29 mouse cellular contexts compared by ENCODE assay signal in genomic region chr11:100376005-100376404, GRCm38 (mm10). TPM values are rescaled to one million over a fixed set of nuclear protein-coding genes. Genes with fewer than 3 reads are reported as not detected.
A peak's percentile ranks its signal among the peaks of the same experiment; 100 is the strongest.
DNase-seq lines count a peak whose midpoint lies in the region; ATAC-seq and TF ChIP-seq lines count a peak whose summit lies in the region.
"Had no signal": no experiment of that assay in that cellular context is flagged by ENCODE, and none has a peak within 500 bp of the region (broad histone marks: within the 10 kb centered on the region; RNA-seq: fewer than 3 reads in every experiment).

No protein-coding gene starts in this region.

- peaks cover 96% of the 10 kb centered on the region for H3K36me3 ChIP-seq in heart, postnatal 0 days (replicated peaks; ENCODE audit: control insufficient read depth, insufficient read depth, low read length)
- peaks cover 91% of the 10 kb centered on the region for H3K36me3 ChIP-seq in E14TG2a.4 (ENCODE audit: insufficient read depth, low read length)

- no peak for TF ChIP-seq EP300 in heart, postnatal 0 days (IDR thresholded peaks at IDR 0.05; ENCODE audit: low read depth)

- ATAC-seq in heart, postnatal 0 days (ENCODE audit: insufficient read depth, low read depth) = peak; percentile 38; the same call in 1 of the 2 replicates
- ATAC-seq in granulocyte monocyte progenitor cell, adult 5-6 weeks (replicated peaks; ENCODE audit: poor library complexity, severe bottlenecking) = no peak
- ATAC-seq: activated CD4-positive, CD25-positive, alpha-beta regulatory T cell, adult 4 months; forebrain, postnatal 0 days; hindbrain, embryonic 16.5 days; intestine, embryonic 16.5 days; midbrain, embryonic 16.5 days had no signal

- no peak for DNase-seq in heart, postnatal 0 days (ENCODE audit: low spot score)
- DNase-seq in heart, postnatal 14 days = no peak
- DNase-seq in ES-CJ7 (ENCODE audit: low read depth, low spot score) = peak; percentile 98
- no peak for DNase-seq in left cerebral cortex, adult 8-10 months (ENCODE audit: low spot score in 2 of 2)
- DNase-seq: adrenal gland, postnatal 25 days; cerebellum, adult 11-12 months; embryo, embryonic 11 days; forebrain, postnatal 0 days; left cerebral cortex, postnatal 4 days; lung, adult 18-20 months; lung, postnatal 36 days; right cerebral cortex, postnatal 25 days; thymus, adult 18-20 months had no signal

- H3K9ac ChIP-seq in heart, postnatal 0 days (replicated peaks; ENCODE audit: low read depth, low read length) = no peak overlapping the region
- H3K9ac ChIP-seq: forebrain, postnatal 0 days; stomach, embryonic 15.5 days had no signal

- peak overlapping the region; percentile 45; the same call in 1 of the 2 replicates for H3K27ac ChIP-seq in heart, postnatal 0 days (ENCODE audit: low read depth)
- peak overlapping the region; percentile 84 for H3K27ac ChIP-seq in brown adipose tissue, adult 24 weeks (replicated peaks; ENCODE audit: low read depth, low read length)
- H3K27ac ChIP-seq: stomach, embryonic 15.5 days had no signal

- H3K9me3 ChIP-seq in heart, postnatal 0 days (replicated peaks; ENCODE audit: control insufficient read depth, low read length) = no peaks in the 10 kb centered on the region
- H3K9me3 ChIP-seq in E14TG2a.4 (ENCODE audit: low read length) = no peaks in the 10 kb centered on the region
- H3K9me3 ChIP-seq: stomach, embryonic 15.5 days had no signal

- H3K27me3 ChIP-seq in heart, postnatal 0 days (ENCODE audit: control insufficient read depth, insufficient read depth, low read length) = no peaks in the 10 kb centered on the region
- no peaks in the 10 kb centered on the region for H3K27me3 ChIP-seq in E14TG2a.4 (ENCODE audit: insufficient read depth, low read length)
- H3K27me3 ChIP-seq: stomach, embryonic 15.5 days had no signal

- no peak overlapping the region for H3K4me3 ChIP-seq in heart, postnatal 0 days (ENCODE audit: low read depth, low read length)
- peak overlapping the region; percentile 89 for H3K4me3 ChIP-seq in E14TG2a.4 (replicated peaks; ENCODE audit: low read length)
- no peak overlapping the region for H3K4me3 ChIP-seq in brown adipose tissue, adult 24 weeks (ENCODE audit: insufficient read depth, low read depth, low read length)
- H3K4me3 ChIP-seq: stomach, embryonic 15.5 days had no signal

- intact Hi-C loops in heart, postnatal 14 days (cut with DNase I) = no loop called here

- no peak for TF ChIP-seq CTCF in heart, postnatal 0 days (IDR thresholded peaks at IDR 0.05; ENCODE audit: low read depth)
- no peak for TF ChIP-seq CTCF in E14TG2a.4 (conservative IDR thresholded peaks at IDR 0.05; ENCODE audit: low read length)

- no peaks in the 10 kb centered on the region for H3K4me1 ChIP-seq in heart, postnatal 0 days (ENCODE audit: control insufficient read depth, insufficient read depth)
- peaks cover 89% of the 10 kb centered on the region for H3K4me1 ChIP-seq in E14TG2a.4 (replicated peaks; ENCODE audit: low read depth, low read length)
- peaks cover 27% of the 10 kb centered on the region for H3K4me1 ChIP-seq in brown adipose tissue, adult 24 weeks (ENCODE audit: control insufficient read depth, insufficient read depth, insufficient read length, low read length)
- H3K4me1 ChIP-seq: stomach, embryonic 15.5 days had no signal

- 62% methylated on average over 4 of the region's 4 CpGs for WGBS in heart, postnatal 0 days

- H3K4me2 ChIP-seq in heart, postnatal 0 days (ENCODE audit: low read depth, low read length) = no peak overlapping the region
- H3K4me2 ChIP-seq: liver, embryonic 11.5 days; stomach, embryonic 15.5 days had no signal

RNA-seq across cellular contexts. Expression of gene Hap1, which starts 20.1 kb away (rescaled TPM):
- 3.5 and 5.7 TPM in 2 replicates for total RNA-seq in heart, postnatal 0 days (2014; rRNA removed; ENCODE audit: low replicate concordance)
- polyA plus RNA-seq in heart, postnatal 0 days (2015; fragmentation: Nextera tagmentation; extraction: Ambion mirVana) = 2.0 TPM in 2 replicates
- total RNA-seq in heart, postnatal 14 days (2021) = 1 to 10 TPM; 1.2 to 1.8 TPM
- not detected in 2 replicates for polyA plus RNA-seq in brown adipose tissue, adult 24 weeks (2012; ENCODE audit: insufficient read depth, insufficient read length, missing spikeins)
- not detected in 2 replicates for total RNA-seq in granulocyte monocyte progenitor cell, adult 5-6 weeks (2014; fragmentation: Nextera tagmentation)
- total RNA-seq in granulocyte monocyte progenitor cell, adult 5-6 weeks (2017) = not detected in 2 replicates
- total RNA-seq in left cerebral cortex, adult 8-10 months (2022) = 100 to 1,000 TPM; 132 to 184 (median 175) TPM
- total RNA-seq: hematopoietic stem cell, adult 5-6 weeks had no signal

RNA-seq across cellular contexts. Expression of gene Jup, which starts 21.6 kb away (rescaled TPM):
- 319 and 341 TPM in 2 replicates for total RNA-seq in heart, postnatal 0 days (2014; rRNA removed; ENCODE audit: low replicate concordance)
- 135 and 142 TPM in 2 replicates for polyA plus RNA-seq in heart, postnatal 0 days (2015; fragmentation: Nextera tagmentation; extraction: Ambion mirVana)
- 100 to 1,000 TPM; 232 to 245 TPM for total RNA-seq in heart, postnatal 14 days (2021)
- 24.9 and 31.0 TPM in 2 replicates for polyA plus RNA-seq in brown adipose tissue, adult 24 weeks (2012; ENCODE audit: insufficient read depth, insufficient read length, missing spikeins)
- total RNA-seq in granulocyte monocyte progenitor cell, adult 5-6 weeks (2014; fragmentation: Nextera tagmentation) = 4.8 and 6.7 TPM in 2 replicates
- total RNA-seq in granulocyte monocyte progenitor cell, adult 5-6 weeks (2017) = 1.4 and 4.2 TPM in 2 replicates
- 10 to 100 TPM; 54.1 to 58.4 (median 55.9) TPM for total RNA-seq in left cerebral cortex, adult 8-10 months (2022)

RNA-seq across cellular contexts. Expression of gene P3h4, which starts 38.6 kb away (rescaled TPM):
- total RNA-seq in heart, postnatal 0 days (2014; rRNA removed; ENCODE audit: low replicate concordance) = 58.0 and 66.1 TPM in 2 replicates
- polyA plus RNA-seq in heart, postnatal 0 days (2015; fragmentation: Nextera tagmentation; extraction: Ambion mirVana) = 39.3 and 42.9 TPM in 2 replicates
- total RNA-seq in heart, postnatal 14 days (2021) = 10 to 100 TPM; 19.1 to 19.9 TPM
- polyA plus RNA-seq in brown adipose tissue, adult 24 weeks (2012; ENCODE audit: insufficient read depth, insufficient read length, missing spikeins) = 5.7 and 9.8 TPM in 2 replicates
- total RNA-seq in granulocyte monocyte progenitor cell, adult 5-6 weeks (2014; fragmentation: Nextera tagmentation) = not detected in 2 replicates
- 0.26 TPM in 1 of 2 replicates, not detected in the other for total RNA-seq in granulocyte monocyte progenitor cell, adult 5-6 weeks (2017)
- 10 to 100 TPM; 10.4 to 12.8 (median 12.3) TPM for total RNA-seq in left cerebral cortex, adult 8-10 months (2022)
- total RNA-seq: neutrophil, adult 5-6 weeks had no signal
- polyA plus RNA-seq: activated CD4-positive, CD25-positive, alpha-beta regulatory T cell, adult 4 months had no signal

RNA-seq across cellular contexts. Expression of gene Fkbp10, which starts 39.5 kb away (rescaled TPM):
- 106 and 114 TPM in 2 replicates for total RNA-seq in heart, postnatal 0 days (2014; rRNA removed; ENCODE audit: low replicate concordance)
- polyA plus RNA-seq in heart, postnatal 0 days (2015; fragmentation: Nextera tagmentation; extraction: Ambion mirVana) = 93.0 and 95.9 TPM in 2 replicates
- total RNA-seq in heart, postnatal 14 days (2021) = 10 to 100 TPM; 34.6 to 38.3 TPM
- polyA plus RNA-seq in brown adipose tissue, adult 24 weeks (2012; ENCODE audit: insufficient read depth, insufficient read length, missing spikeins) = 1.7 and 3.3 TPM in 2 replicates
- not detected in 2 replicates for total RNA-seq in granulocyte monocyte progenitor cell, adult 5-6 weeks (2014; fragmentation: Nextera tagmentation)
- total RNA-seq in granulocyte monocyte progenitor cell, adult 5-6 weeks (2017) = not detected in 2 replicates
- total RNA-seq in left cerebral cortex, adult 8-10 months (2022) = 1 to 10 TPM; 5.2 to 8.3 (median 6.2) TPM
- total RNA-seq: neutrophil, adult 5-6 weeks had no signal
- polyA plus RNA-seq: activated CD4-positive, CD25-positive, alpha-beta regulatory T cell, adult 4 months had no signal

RNA-seq across cellular contexts. Expression of gene Gast, which starts 41.8 kb away (rescaled TPM):
- total RNA-seq in heart, postnatal 0 days (2014; rRNA removed; ENCODE audit: low replicate concordance) = not detected in 2 replicates
- polyA plus RNA-seq in heart, postnatal 0 days (2015; fragmentation: Nextera tagmentation; extraction: Ambion mirVana) = not detected in 2 replicates
- not detected for total RNA-seq in heart, postnatal 14 days (2021)
- polyA plus RNA-seq in brown adipose tissue, adult 24 weeks (2012; ENCODE audit: insufficient read depth, insufficient read length, missing spikeins) = not detected in 2 replicates
- not detected in 2 replicates for total RNA-seq in granulocyte monocyte progenitor cell, adult 5-6 weeks (2014; fragmentation: Nextera tagmentation)
- total RNA-seq in granulocyte monocyte progenitor cell, adult 5-6 weeks (2017) = not detected in 2 replicates
- not detected for total RNA-seq in left cerebral cortex, adult 8-10 months (2022)
- total RNA-seq: adrenal gland, postnatal 25 days; forebrain, postnatal 0 days; hematopoietic stem cell, adult 5-6 weeks; layer of hippocampus, adult 8-10 months; left cerebral cortex, adult 18-20 months; left cerebral cortex, postnatal 4 days; neutrophil, adult 5-6 weeks had no signal
- polyA plus RNA-seq: activated CD4-positive, CD25-positive, alpha-beta regulatory T cell, adult 4 months; gonadal fat pad, adult 2 months; hindbrain, embryonic 16.5 days; kidney, embryonic 16.5 days; liver, embryonic 11.5 days; urinary bladder, adult 2 months had no signal

Comparison
In these comparisons a context has a peak if more than half of its experiments do, and no peak if none do; other contexts are left out.
1. RNA of gene Hap1, which starts 20.1 kb away (total RNA-seq): 132 to 184 TPM in left cerebral cortex, adult 8-10 months; 3.5 to 5.7 TPM in heart, postnatal 0 days, 1.2 to 1.8 TPM in heart, postnatal 14 days and not detected in granulocyte monocyte progenitor cell, adult 5-6 weeks; every median in the first group is over 10 times any median in the second.
2. RNA of gene Jup, which starts 21.6 kb away (total RNA-seq): 319 to 341 TPM in heart, postnatal 0 days, 232 to 245 TPM in heart, postnatal 14 days and 54.1 to 58.4 TPM in left cerebral cortex, adult 8-10 months; 1.4 to 6.7 TPM in granulocyte monocyte progenitor cell, adult 5-6 weeks; every median in the first group is over 4 times any median in the second.
3. RNA of gene P3h4, which starts 38.6 kb away (total RNA-seq): 58.0 to 66.1 TPM in heart, postnatal 0 days, 19.1 to 19.9 TPM in heart, postnatal 14 days and 10.4 to 12.8 TPM in left cerebral cortex, adult 8-10 months; 0.26 TPM in granulocyte monocyte progenitor cell, adult 5-6 weeks; every median in the first group is over 4 times any median in the second.